Comparison of ENCODE assay signal across 9 mouse cellular contexts in genomic region chr4:138252231-138252630, GRCm38 (mm10). TPM values are rescaled to one million over a fixed set of nuclear protein-coding genes. Genes with fewer than 3 reads are reported as not detected.
A peak's percentile ranks its signal among the peaks of the same experiment; 100 is the strongest.
DNase-seq lines count a peak whose midpoint lies in the region; ATAC-seq lines count a peak whose summit lies in the region.
"Had no signal": no experiment of that assay in that cellular context is flagged by ENCODE, and none has a peak within 500 bp of the region (broad histone marks: within the 10 kb centered on the region; RNA-seq: fewer than 3 reads in every experiment).

No protein-coding gene starts in this region.

- H3K4me2 ChIP-seq in lung, embryonic 15.5 days: peak overlapping the region; percentile 48
- peak overlapping the region; percentile 97 for H3K4me2 ChIP-seq in forebrain, embryonic 14.5 days (ENCODE audit: low read length)
- peak overlapping the region; percentile 99 for H3K4me2 ChIP-seq in limb, embryonic 12.5 days
- peak overlapping the region; percentile 88 for H3K4me2 ChIP-seq in neural tube, embryonic 15.5 days

- peaks cover 35% of the 10 kb centered on the region for H3K27me3 ChIP-seq in lung, embryonic 15.5 days
- peaks cover 23% of the 10 kb centered on the region; the same call in 1 of the 2 replicates for H3K27me3 ChIP-seq in forebrain, embryonic 14.5 days (replicated peaks; ENCODE audit: control insufficient read depth, insufficient read depth, low read length)
- H3K27me3 ChIP-seq in limb, embryonic 12.5 days: peaks cover 68% of the 10 kb centered on the region
- H3K27me3 ChIP-seq in neural tube, embryonic 15.5 days (replicated peaks): no peaks in the 10 kb centered on the region

- WGBS in lung, embryonic 15.5 days: 26% methylated on average over 5 of the region's 5 CpGs
- WGBS in forebrain, embryonic 14.5 days: 17% methylated on average over 5 of the region's 5 CpGs
- WGBS in limb, embryonic 12.5 days: 8% methylated on average over 5 of the region's 5 CpGs
- WGBS in neural tube, embryonic 15.5 days: 16% methylated on average over 5 of the region's 5 CpGs

- DNase-seq in lung, postnatal 25 days (ENCODE audit: low spot score): no peak
- no peak for DNase-seq in forebrain, embryonic 14.5 days (ENCODE audit: low spot score)
- DNase-seq in frontal cortex, postnatal 14 days (ENCODE audit: low spot score in 2 of 2): no peak
- no peak for DNase-seq in natural killer cell, adult 2 months (ENCODE audit: low spot score in 2 of 2)
- DNase-seq in adrenal gland, postnatal 10 days: no peak
- DNase-seq: gastrocnemius, postnatal 14 days had no signal

- no peak overlapping the region for H3K9ac ChIP-seq in lung, embryonic 15.5 days
- H3K9ac ChIP-seq in forebrain, embryonic 14.5 days (ENCODE audit: low read length): peak overlapping the region; percentile 56
- H3K9ac ChIP-seq in limb, embryonic 12.5 days (replicated peaks): no peak overlapping the region; the same call in 1 of the 2 replicates
- H3K9ac ChIP-seq in neural tube, embryonic 15.5 days (replicated peaks): peak overlapping the region; percentile 63

- no peak for ATAC-seq in lung, embryonic 15.5 days (ENCODE audit: borderline replicate concordance, extremely low read depth, low FRiP score, low TSS enrichment)
- no peak for ATAC-seq in forebrain, embryonic 14.5 days
- no peak for ATAC-seq in limb, embryonic 12.5 days (ENCODE audit: insufficient number of reproducible peaks, insufficient read depth, low FRiP score, low TSS enrichment, low read depth)
- ATAC-seq in neural tube, embryonic 15.5 days (ENCODE audit: low FRiP score): no peak

- H3K27ac ChIP-seq in lung, embryonic 15.5 days: no peak overlapping the region
- no peak overlapping the region for H3K27ac ChIP-seq in forebrain, embryonic 14.5 days (ENCODE audit: low read depth, low read length)
- no peak overlapping the region for H3K27ac ChIP-seq in limb, embryonic 12.5 days
- no peak overlapping the region for H3K27ac ChIP-seq in neural tube, embryonic 15.5 days (replicated peaks)

- peaks cover 4% of the 10 kb centered on the region; the same call in 1 of the 2 replicates for H3K36me3 ChIP-seq in lung, embryonic 15.5 days
- peaks cover 8% of the 10 kb centered on the region for H3K36me3 ChIP-seq in forebrain, embryonic 14.5 days (ENCODE audit: control insufficient read depth, insufficient read depth, low read length)
- H3K36me3 ChIP-seq in limb, embryonic 12.5 days: peaks cover 7% of the 10 kb centered on the region; the same call in 1 of the 2 replicates
- H3K36me3 ChIP-seq in neural tube, embryonic 15.5 days: peaks cover 1% of the 10 kb centered on the region; the same call in 1 of the 2 replicates

- H3K9me3 ChIP-seq in lung, embryonic 15.5 days: no peaks in the 10 kb centered on the region
- no peaks in the 10 kb centered on the region for H3K9me3 ChIP-seq in forebrain, embryonic 14.5 days (replicated peaks; ENCODE audit: control insufficient read depth, low read length)
- no peaks in the 10 kb centered on the region for H3K9me3 ChIP-seq in limb, embryonic 12.5 days
- H3K9me3 ChIP-seq in neural tube, embryonic 15.5 days (replicated peaks): no peaks in the 10 kb centered on the region

- peaks cover 33% of the 10 kb centered on the region for H3K4me1 ChIP-seq in lung, embryonic 15.5 days
- H3K4me1 ChIP-seq in forebrain, embryonic 14.5 days (ENCODE audit: control insufficient read depth, insufficient read depth, low read length): peaks cover 9% of the 10 kb centered on the region; the same call in 1 of the 2 replicates
- H3K4me1 ChIP-seq in limb, embryonic 12.5 days (replicated peaks): peaks cover 41% of the 10 kb centered on the region
- peaks cover 47% of the 10 kb centered on the region for H3K4me1 ChIP-seq in neural tube, embryonic 15.5 days

- peak overlapping the region; percentile 5; the same call in 1 of the 2 replicates for H3K4me3 ChIP-seq in lung, embryonic 15.5 days
- H3K4me3 ChIP-seq in forebrain, embryonic 14.5 days (ENCODE audit: low read depth, low read length): peak overlapping the region; percentile 49
- peak overlapping the region; percentile 58 for H3K4me3 ChIP-seq in limb, embryonic 12.5 days (replicated peaks)
- peak overlapping the region; percentile 66 for H3K4me3 ChIP-seq in neural tube, embryonic 15.5 days (replicated peaks)

RNA-seq across cellular contexts. Expression of gene Kif17, which starts 2.0 kb away (rescaled TPM):
- 3.0 and 3.9 TPM in 2 replicates for polyA plus RNA-seq in lung, embryonic 15.5 days (2015; fragmentation: Nextera tagmentation; extraction: Ambion mirVana)
- polyA plus RNA-seq in forebrain, embryonic 14.5 days (2014; fragmentation: Nextera tagmentation; extraction: Ambion mirVana): 0.61 and 0.85 TPM in 2 replicates
- polyA plus RNA-seq in limb, embryonic 12.5 days (2016; fragmentation: Nextera tagmentation; extraction: Ambion mirVana): 1.0 and 1.3 TPM in 2 replicates
- polyA plus RNA-seq in neural tube, embryonic 15.5 days (2015; fragmentation: Nextera tagmentation; extraction: Ambion mirVana): 5.0 and 5.2 TPM in 2 replicates
- total RNA-seq in adrenal gland, postnatal 10 days (2021): 1 to 10 TPM; 3.1 to 3.5 TPM
- total RNA-seq: gastrocnemius, postnatal 14 days had no signal

RNA-seq across cellular contexts. Expression of gene Sh2d5, which starts 2.0 kb away (rescaled TPM):
- polyA plus RNA-seq in lung, embryonic 15.5 days (2015; fragmentation: Nextera tagmentation; extraction: Ambion mirVana): 0.27 and 0.35 TPM in 2 replicates
- polyA plus RNA-seq in forebrain, embryonic 14.5 days (2014; fragmentation: Nextera tagmentation; extraction: Ambion mirVana): 4.0 and 4.6 TPM in 2 replicates
- 0.87 and 1.9 TPM in 2 replicates for polyA plus RNA-seq in limb, embryonic 12.5 days (2016; fragmentation: Nextera tagmentation; extraction: Ambion mirVana)
- 17.0 and 19.9 TPM in 2 replicates for polyA plus RNA-seq in neural tube, embryonic 15.5 days (2015; fragmentation: Nextera tagmentation; extraction: Ambion mirVana)
- total RNA-seq in adrenal gland, postnatal 10 days (2021): 1 to 10 TPM; 1.2 to 1.6 TPM
- total RNA-seq: gastrocnemius, postnatal 14 days had no signal

RNA-seq across cellular contexts. Expression of gene Hp1bp3, which starts 36.1 kb away (rescaled TPM):
- polyA plus RNA-seq in lung, embryonic 15.5 days (2015; fragmentation: Nextera tagmentation; extraction: Ambion mirVana): 143 and 149 TPM in 2 replicates
- polyA plus RNA-seq in forebrain, embryonic 14.5 days (2014; fragmentation: Nextera tagmentation; extraction: Ambion mirVana): 257 and 277 TPM in 2 replicates
- polyA plus RNA-seq in limb, embryonic 12.5 days (2016; fragmentation: Nextera tagmentation; extraction: Ambion mirVana): 193 and 207 TPM in 2 replicates
- polyA plus RNA-seq in neural tube, embryonic 15.5 days (2015; fragmentation: Nextera tagmentation; extraction: Ambion mirVana): 157 and 167 TPM in 2 replicates
- total RNA-seq in adrenal gland, postnatal 10 days (2021): 100 to 1,000 TPM; 153 to 170 TPM

RNA-seq across cellular contexts. Expression of gene Ddost, which starts 52.3 kb away (rescaled TPM):
- polyA plus RNA-seq in lung, embryonic 15.5 days (2015; fragmentation: Nextera tagmentation; extraction: Ambion mirVana): 413 and 429 TPM in 2 replicates
- 182 and 192 TPM in 2 replicates for polyA plus RNA-seq in forebrain, embryonic 14.5 days (2014; fragmentation: Nextera tagmentation; extraction: Ambion mirVana)
- polyA plus RNA-seq in limb, embryonic 12.5 days (2016; fragmentation: Nextera tagmentation; extraction: Ambion mirVana): 289 and 299 TPM in 2 replicates
- polyA plus RNA-seq in neural tube, embryonic 15.5 days (2015; fragmentation: Nextera tagmentation; extraction: Ambion mirVana): 217 and 246 TPM in 2 replicates
- total RNA-seq in adrenal gland, postnatal 10 days (2021): 100 to 1,000 TPM; 118 to 129 TPM

Comparison
In these comparisons a context has a peak if more than half of its experiments do, and no peak if none do; other contexts are left out.
1. H3K4me2 ChIP-seq: peak in every context shown above with its lines; median percentile 99 in limb, embryonic 12.5 days; 97 in forebrain, embryonic 14.5 days; 88 in neural tube, embryonic 15.5 days; 48 in lung, embryonic 15.5 days.
2. H3K4me3 ChIP-seq: peak in every context shown above with its lines; median percentile 66 in neural tube, embryonic 15.5 days; 58 in limb, embryonic 12.5 days; 49 in forebrain, embryonic 14.5 days; 5 in lung, embryonic 15.5 days.
3. H3K9ac ChIP-seq: peak in forebrain, embryonic 14.5 days (single experiment) and neural tube, embryonic 15.5 days (single experiment); none in lung, embryonic 15.5 days (single experiment) and limb, embryonic 12.5 days (single experiment).